Mouse (Mus musculus): ENCODE results near the gene Mgat5. TPM values are rescaled to one million over a fixed set of nuclear protein-coding genes. Genes with fewer than 3 reads are reported as not detected.

The Mgat5 gene
- polyA plus RNA-seq (2012; ENCODE audit: insufficient read depth, insufficient read length, missing spikeins): 20.4 and 22.7 TPM in 2 replicates

DNA sequence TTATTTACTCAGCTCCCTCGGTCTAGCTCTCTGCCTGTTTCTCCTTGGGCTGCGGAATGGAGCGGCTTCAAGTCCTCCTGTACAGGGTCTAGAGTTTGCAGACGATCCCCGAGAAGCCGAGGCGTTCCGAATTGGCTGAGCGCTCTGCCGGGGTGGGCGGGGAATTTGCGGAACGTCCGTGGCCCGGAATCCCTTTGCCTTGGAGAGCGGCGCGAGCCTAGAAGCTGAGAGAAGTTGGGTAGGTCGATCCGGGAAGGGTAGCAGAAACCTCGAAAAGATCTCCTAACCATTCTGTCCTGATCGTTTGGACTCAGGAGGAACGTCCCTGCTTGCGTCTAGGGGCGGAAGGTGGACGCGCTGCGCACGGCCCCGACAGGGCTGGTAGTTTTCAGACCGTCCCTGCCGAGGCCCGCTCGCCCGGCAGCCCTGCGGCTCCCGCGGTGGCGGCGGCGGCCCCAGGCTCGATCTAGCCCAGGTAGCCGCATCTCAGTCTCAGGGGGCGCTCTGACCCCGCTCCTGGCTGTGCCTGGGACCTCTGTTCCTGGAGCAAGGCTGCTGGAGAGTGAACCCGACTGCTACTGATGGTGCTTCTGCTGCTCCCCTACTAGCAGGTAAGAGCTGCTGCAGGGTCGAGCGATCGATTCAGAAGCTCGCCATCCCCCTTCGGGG is at the start of gene Mgat5:
Gene Mgat5, plus strand, starts transcription at position 199 of the 669 bp plus-strand sequence.
- H3K4me3 ChIP-seq (ENCODE audit: insufficient read depth, low read length): peak within 1 kb of the TSS; percentile 85

DNA sequence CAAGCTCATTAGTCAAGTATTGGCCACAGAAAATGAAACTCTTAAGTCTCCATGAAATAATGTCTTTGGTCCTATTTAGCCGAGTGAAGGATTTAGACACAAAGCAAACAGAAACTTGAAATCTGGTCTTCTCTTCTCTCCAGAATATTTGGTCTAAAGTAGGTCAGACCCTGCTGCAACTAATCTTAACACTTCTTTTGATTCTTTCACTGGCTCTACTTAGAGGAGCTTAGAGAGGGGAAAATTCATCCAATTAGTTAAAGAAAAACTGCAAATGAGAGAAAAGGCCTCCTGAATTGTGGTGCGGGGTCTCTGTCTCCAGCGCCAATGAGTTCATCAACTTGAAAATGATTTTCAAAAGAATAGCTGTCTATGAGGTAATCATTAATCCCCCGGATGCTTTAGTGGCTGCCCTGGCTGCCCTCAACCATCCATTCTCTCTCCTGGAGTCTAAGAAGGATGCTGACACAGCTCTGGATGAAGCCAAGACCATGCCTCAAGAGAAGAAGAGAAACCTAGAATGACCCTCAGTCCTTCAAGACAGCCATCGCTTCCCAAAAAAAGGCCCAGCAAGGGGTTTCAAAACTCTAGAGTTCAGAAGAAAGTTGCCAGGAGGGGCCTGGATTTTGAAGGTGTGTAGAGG is 44.6 kb upstream of the Mgat5 start:
- H3K4me1 ChIP-seq (ENCODE audit: control insufficient read depth, insufficient read depth, low read length): no peaks in the 10 kb centered on the region
- no peak for TF ChIP-seq CTCF (IDR thresholded peaks at IDR 0.05; ENCODE audit: low read depth, low read length)
- TF ChIP-seq POLR2A (IDR thresholded peaks at IDR 0.05; ENCODE audit: borderline replicate concordance, low read depth, low read length): no peak
- no peak overlapping the region for H3K4me3 ChIP-seq (ENCODE audit: insufficient read depth, low read length)
- H3K27ac ChIP-seq (ENCODE audit: insufficient read depth, low read depth, low read length): no peak overlapping the region

More for the DNA sequence above, at the start of gene Mgat5:
- Histone ChIP-seq H3K27ac (ENCODE audit: insufficient read depth, low read depth, low read length) (peak within 1 kb of the TSS; percentile 91), H3K4me1 (ENCODE audit: control insufficient read depth, insufficient read depth, low read length) (peaks cover 35% of the 10 kb centered on the region)
- TF ChIP-seq CTCF (IDR thresholded peaks at IDR 0.05; ENCODE audit: low read depth, low read length): no peak
- no peak for TF ChIP-seq POLR2A (IDR thresholded peaks at IDR 0.05; ENCODE audit: borderline replicate concordance, low read depth, low read length)

DNA sequence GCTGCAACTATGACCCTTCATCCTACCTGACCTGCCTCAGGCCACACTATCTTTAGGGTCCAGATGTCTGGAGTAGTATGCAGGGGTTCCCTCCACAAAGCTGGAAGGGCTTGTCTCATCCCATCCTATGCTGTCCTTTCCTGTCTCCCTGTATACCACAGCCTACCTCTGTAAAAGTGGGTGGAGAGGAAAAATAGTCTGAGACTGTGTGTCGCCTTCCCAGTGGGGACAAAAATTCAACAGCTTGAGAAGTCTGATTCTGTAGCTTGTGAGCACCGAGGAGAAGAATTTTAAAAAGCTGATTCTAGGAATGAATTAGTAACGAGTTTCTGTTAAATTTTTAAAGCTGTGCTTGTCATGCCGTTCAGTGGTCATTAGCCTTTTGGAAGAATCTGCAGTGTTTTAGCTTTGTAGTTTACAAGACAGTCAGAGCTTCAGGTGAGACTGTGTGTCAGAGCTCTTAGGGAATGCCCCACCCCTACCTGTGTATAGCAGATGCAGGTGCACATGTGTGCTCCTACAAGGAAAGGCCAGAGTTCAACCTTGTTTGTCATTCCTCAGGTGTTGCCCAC is 40.1 kb upstream of the Mgat5 start:
- H3K4me1 ChIP-seq (ENCODE audit: control insufficient read depth, insufficient read depth, low read length): no peaks in the 10 kb centered on the region
- H3K4me3 ChIP-seq (ENCODE audit: insufficient read depth, low read length): no peak overlapping the region
- no peak overlapping the region for H3K27ac ChIP-seq (ENCODE audit: insufficient read depth, low read depth, low read length)
- TF ChIP-seq POLR2A (IDR thresholded peaks at IDR 0.05; ENCODE audit: borderline replicate concordance, low read depth, low read length) (no peak), CTCF (IDR thresholded peaks at IDR 0.05; ENCODE audit: low read depth, low read length) (no peak)

DNA sequence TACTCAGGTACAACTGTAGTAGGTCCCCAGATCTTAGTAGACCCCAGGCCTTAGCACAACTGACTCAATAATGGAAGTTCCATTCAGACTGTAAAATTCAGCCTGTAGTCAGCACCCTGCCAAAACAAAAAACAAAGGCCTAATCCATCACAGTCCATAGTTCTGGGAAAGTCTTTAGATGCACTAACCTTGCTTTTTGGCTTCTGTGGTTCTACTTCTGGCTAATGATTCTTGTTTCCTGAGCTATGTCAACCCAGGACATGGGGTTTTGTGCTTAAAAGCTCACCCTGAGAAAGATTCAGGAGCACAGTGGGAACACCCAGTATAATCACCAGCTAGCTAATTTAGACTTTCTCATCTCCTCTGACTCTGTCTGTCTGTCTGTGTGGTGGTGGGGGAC is 38.3 kb upstream of the Mgat5 start:
- H3K4me3 ChIP-seq (ENCODE audit: insufficient read depth, low read length): no peak overlapping the region
- no peaks in the 10 kb centered on the region for H3K4me1 ChIP-seq (ENCODE audit: control insufficient read depth, insufficient read depth, low read length)
- no peak overlapping the region for H3K27ac ChIP-seq (ENCODE audit: insufficient read depth, low read depth, low read length)
- TF ChIP-seq CTCF (IDR thresholded peaks at IDR 0.05; ENCODE audit: low read depth, low read length): no peak

DNA sequence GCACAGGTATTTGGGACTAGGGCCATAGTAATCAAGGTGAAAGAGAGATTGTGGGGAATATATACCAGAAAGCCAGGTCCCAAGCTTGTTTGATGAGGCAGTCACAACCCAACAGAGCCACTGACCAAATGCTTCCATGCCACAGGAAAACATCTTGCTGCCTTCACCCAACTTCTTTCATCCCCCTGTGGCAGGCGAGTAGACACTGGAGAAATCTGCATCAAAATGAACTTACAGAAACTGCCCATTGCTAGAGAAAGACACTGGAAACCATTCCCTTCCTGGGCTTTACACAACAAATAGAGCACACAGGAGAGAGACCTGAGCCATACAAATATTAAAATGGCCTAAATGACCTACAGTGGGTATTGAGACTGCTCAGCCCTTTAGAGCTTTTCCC is 37.2 kb upstream of the Mgat5 start:
- H3K4me3 ChIP-seq (ENCODE audit: insufficient read depth, low read length): no peak overlapping the region

DNA sequence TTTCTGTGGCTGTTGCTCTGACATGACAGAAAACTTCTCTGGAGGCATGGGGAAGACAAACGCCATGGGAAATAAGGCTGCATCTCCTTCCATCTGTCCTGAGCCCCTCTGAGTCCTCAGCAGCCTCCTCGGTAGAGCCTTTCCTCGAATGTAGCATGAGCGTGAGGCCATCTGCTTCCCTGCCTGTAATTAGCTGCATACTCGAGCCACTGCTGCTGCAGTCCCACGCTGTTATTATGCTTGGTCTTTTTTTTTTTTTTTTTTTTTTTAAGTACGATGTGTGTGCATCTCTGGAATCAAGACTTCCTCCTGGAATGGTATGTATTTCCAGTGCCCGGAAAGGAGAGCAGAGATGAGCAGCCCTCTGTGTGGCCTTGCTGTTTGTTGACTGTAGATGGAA is 36.6 kb upstream of the Mgat5 start:
- no peak overlapping the region for H3K27ac ChIP-seq (ENCODE audit: insufficient read depth, low read depth, low read length)
- TF ChIP-seq POLR2A (IDR thresholded peaks at IDR 0.05; ENCODE audit: borderline replicate concordance, low read depth, low read length): no peak
- TF ChIP-seq CTCF (IDR thresholded peaks at IDR 0.05; ENCODE audit: low read depth, low read length): no peak
- no peaks in the 10 kb centered on the region for H3K4me1 ChIP-seq (ENCODE audit: control insufficient read depth, insufficient read depth, low read length)
- no peak overlapping the region for H3K4me3 ChIP-seq (ENCODE audit: insufficient read depth, low read length)

More for the DNA sequence above, 37.2 kb upstream of the Mgat5 start:
- TF ChIP-seq POLR2A (IDR thresholded peaks at IDR 0.05; ENCODE audit: borderline replicate concordance, low read depth, low read length) (no peak), CTCF (IDR thresholded peaks at IDR 0.05; ENCODE audit: low read depth, low read length) (no peak)
- Histone ChIP-seq H3K27ac (ENCODE audit: insufficient read depth, low read depth, low read length) (no peak overlapping the region), H3K4me1 (ENCODE audit: control insufficient read depth, insufficient read depth, low read length) (no peaks in the 10 kb centered on the region)

DNA sequence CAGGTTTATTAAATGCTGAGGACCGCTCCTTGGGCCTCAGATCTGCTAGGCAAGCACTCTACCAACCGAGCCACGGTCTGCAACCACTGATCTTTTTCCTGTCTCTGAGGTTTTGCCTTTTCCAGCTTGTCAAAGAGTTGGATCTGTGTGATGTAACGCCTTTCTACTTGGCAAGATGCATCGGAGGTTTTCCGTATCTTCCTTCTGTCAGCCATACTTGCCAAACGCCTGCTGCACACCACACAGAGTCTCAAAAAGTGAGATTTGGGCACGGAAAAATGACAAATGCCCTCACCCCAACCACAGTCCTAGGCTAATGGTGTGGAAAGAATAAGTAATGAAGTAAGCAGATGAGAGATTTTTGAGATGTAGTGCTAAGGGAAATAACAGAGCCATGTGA is 35.3 kb upstream of the Mgat5 start:
- no peak overlapping the region for H3K27ac ChIP-seq (ENCODE audit: insufficient read depth, low read depth, low read length)
- no peaks in the 10 kb centered on the region for H3K4me1 ChIP-seq (ENCODE audit: control insufficient read depth, insufficient read depth, low read length)
- TF ChIP-seq CTCF (IDR thresholded peaks at IDR 0.05; ENCODE audit: low read depth, low read length): no peak
- no peak for TF ChIP-seq POLR2A (IDR thresholded peaks at IDR 0.05; ENCODE audit: borderline replicate concordance, low read depth, low read length)
- H3K4me3 ChIP-seq (ENCODE audit: insufficient read depth, low read length): no peak overlapping the region

DNA sequence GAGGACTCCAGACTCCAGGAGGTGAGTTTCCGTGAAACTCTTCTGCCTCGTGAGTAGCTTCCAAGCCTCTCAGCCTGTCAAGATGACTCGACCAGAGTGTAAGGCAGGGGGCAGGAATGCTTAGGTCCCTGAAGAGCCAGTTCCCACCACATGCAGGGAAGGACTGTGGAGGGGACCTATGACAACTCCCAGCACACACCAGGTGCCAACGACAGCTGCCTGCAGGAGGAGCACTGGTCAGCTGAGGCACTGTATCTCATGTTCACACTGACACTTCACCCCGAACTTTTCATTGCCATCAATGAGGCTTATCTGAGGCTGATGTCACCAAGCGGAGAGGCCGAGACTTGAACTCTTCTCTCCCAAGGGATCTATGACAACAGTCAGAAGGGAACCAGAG is 33.5 kb upstream of the Mgat5 start:
- no peak overlapping the region for H3K27ac ChIP-seq (ENCODE audit: insufficient read depth, low read depth, low read length)
- H3K4me3 ChIP-seq (ENCODE audit: insufficient read depth, low read length): no peak overlapping the region
- TF ChIP-seq POLR2A (IDR thresholded peaks at IDR 0.05; ENCODE audit: borderline replicate concordance, low read depth, low read length) (no peak), CTCF (IDR thresholded peaks at IDR 0.05; ENCODE audit: low read depth, low read length) (no peak)
- H3K4me1 ChIP-seq (ENCODE audit: control insufficient read depth, insufficient read depth, low read length): no peaks in the 10 kb centered on the region

DNA sequence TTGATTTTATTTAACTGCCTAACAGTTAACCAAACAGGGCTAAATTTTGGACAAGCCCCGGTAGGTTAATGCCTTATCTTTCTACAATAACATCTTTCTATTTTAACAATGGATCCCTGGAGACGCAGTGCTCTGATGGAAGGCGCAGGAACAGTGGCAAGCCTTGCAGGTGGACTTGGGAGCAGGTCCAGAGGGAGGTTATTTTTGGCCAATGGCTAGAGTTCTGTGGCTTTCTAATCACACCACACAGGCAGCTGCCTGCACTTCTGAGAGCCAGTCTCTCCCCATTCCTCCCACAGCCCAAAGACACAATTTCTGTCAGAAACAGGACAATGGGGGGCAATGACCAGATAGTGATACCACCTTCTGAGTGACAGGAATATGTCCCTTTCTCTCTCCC is 31.4 kb upstream of the Mgat5 start:
- TF ChIP-seq CTCF (IDR thresholded peaks at IDR 0.05; ENCODE audit: low read depth, low read length) (no peak), POLR2A (IDR thresholded peaks at IDR 0.05; ENCODE audit: borderline replicate concordance, low read depth, low read length) (no peak)
- H3K4me1 ChIP-seq (ENCODE audit: control insufficient read depth, insufficient read depth, low read length): no peaks in the 10 kb centered on the region

DNA sequence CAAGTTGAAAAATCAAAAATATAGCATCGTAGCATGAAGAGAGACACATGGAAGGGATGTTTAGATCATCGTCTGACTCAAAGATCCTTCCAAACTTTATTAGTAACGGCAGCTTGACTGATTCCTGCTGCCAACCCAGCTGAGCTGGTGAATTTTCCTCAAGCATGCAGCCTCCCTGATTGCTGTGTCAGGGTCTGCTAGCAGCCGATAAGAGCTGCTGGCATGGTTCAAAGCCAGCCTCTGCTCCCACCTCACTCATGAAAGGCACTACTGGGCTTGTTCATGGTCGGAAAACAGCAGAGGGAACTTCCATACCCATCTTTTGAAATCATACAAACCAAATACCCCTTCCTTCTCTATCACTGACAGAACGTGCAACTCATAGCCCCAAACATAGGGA is 12.4 kb upstream of the Mgat5 start:
- no peak for TF ChIP-seq CTCF (IDR thresholded peaks at IDR 0.05; ENCODE audit: low read depth, low read length)
- no peak for TF ChIP-seq POLR2A (IDR thresholded peaks at IDR 0.05; ENCODE audit: borderline replicate concordance, low read depth, low read length)
- H3K4me1 ChIP-seq (ENCODE audit: control insufficient read depth, insufficient read depth, low read length): no peaks in the 10 kb centered on the region
- H3K27ac ChIP-seq (ENCODE audit: insufficient read depth, low read depth, low read length): no peak overlapping the region
- H3K4me3 ChIP-seq (ENCODE audit: insufficient read depth, low read length): no peak overlapping the region

More for the DNA sequence above, 31.4 kb upstream of the Mgat5 start:
- Histone ChIP-seq H3K27ac (ENCODE audit: insufficient read depth, low read depth, low read length) (no peak overlapping the region), H3K4me3 (ENCODE audit: insufficient read depth, low read length) (no peak overlapping the region)
